Mouse (Mus musculus) CH12.LX (cell line): ENCODE results near the gene Grrp1.

Experiments used
- CHD1 ChIP-seq: IDR thresholded peaks from 2 replicates; pipeline ENCODE4 v1.6.1; 2012; ENCODE audit warnings: low read depth, low read length, improper control_type of control experiment, inconsistent platforms
- CTCF ChIP-seq, 2 experiments: IDR thresholded peaks in 1 of 2; conservative IDR thresholded peaks in 1 of 2; 2 replicates each; pipeline ENCODE4 v1.5.1; 2011 to 2012; ENCODE audit warnings: low read depth in 2 of 2, low read length in 2 of 2, improper control_type of control experiment in 1 of 2, inconsistent platforms in 1 of 2, mild to moderate bottlenecking in 1 of 2, moderate library complexity in 1 of 2
- E2F4 ChIP-seq: IDR thresholded peaks from 2 replicates; pipeline ENCODE4 v1.6.1; 2011; ENCODE audit warnings: low read depth, low read length, improper control_type of control experiment; ENCODE audit not compliant: insufficient replicate concordance
- EP300 ChIP-seq: IDR thresholded peaks from 2 replicates; pipeline ENCODE4 v1.6.1; 2011; ENCODE audit warnings: low read length, improper control_type of control experiment
- GABPA ChIP-seq: IDR thresholded peaks from 2 replicates; pipeline ENCODE4 v1.6.1; 2012; ENCODE audit warnings: low read depth, low read length, improper control_type of control experiment, inconsistent platforms; ENCODE audit not compliant: insufficient replicate concordance
- HCFC1 ChIP-seq: IDR thresholded peaks from 2 replicates; pipeline ENCODE4 v1.6.1; 2012; ENCODE audit warnings: low read depth, mild to moderate bottlenecking, inconsistent platforms, low read length, improper control_type of control experiment
- MAX ChIP-seq: IDR thresholded peaks from 2 replicates; pipeline ENCODE4 v1.6.1; 2011; ENCODE audit warnings: low read length, improper control_type of control experiment
- MAZ ChIP-seq: IDR thresholded peaks from 2 replicates; pipeline ENCODE4 v1.6.1; 2012; ENCODE audit warnings: low read depth, mild to moderate bottlenecking, inconsistent platforms, low read length, improper control_type of control experiment, moderate library complexity
- POLR2A ChIP-seq: IDR thresholded peaks from 2 replicates; pipeline ENCODE4 v1.6.1; 2011; ENCODE audit warnings: low read depth, mild to moderate bottlenecking, improper control_type of control experiment, low read length
- POLR2AphosphoS2 ChIP-seq: IDR thresholded peaks from 2 replicates; pipeline ENCODE4 v1.6.1; 2011; ENCODE audit warnings: low read depth, low read length, improper control_type of control experiment
- TBP ChIP-seq: conservative IDR thresholded peaks from 2 replicates; pipeline ENCODE4 v1.6.1; 2011; ENCODE audit warnings: low read depth, low read length, improper control_type of control experiment
- TCF12 ChIP-seq: IDR thresholded peaks from 2 replicates; pipeline ENCODE4 v1.6.1; 2014; ENCODE audit warnings: low read depth, mild to moderate bottlenecking, inconsistent platforms, low read length, improper control_type of control experiment
- ZKSCAN1 ChIP-seq: IDR thresholded peaks from 2 replicates; pipeline ENCODE4 v1.6.1; 2012; ENCODE audit warnings: low read depth, inconsistent platforms, low read length, improper control_type of control experiment, borderline replicate concordance
- ZNF384 ChIP-seq: IDR thresholded peaks from 2 replicates; pipeline ENCODE4 v1.6.1; 2012; ENCODE audit warnings: low read depth, low read length, improper control_type of control experiment, inconsistent platforms

DNA sequence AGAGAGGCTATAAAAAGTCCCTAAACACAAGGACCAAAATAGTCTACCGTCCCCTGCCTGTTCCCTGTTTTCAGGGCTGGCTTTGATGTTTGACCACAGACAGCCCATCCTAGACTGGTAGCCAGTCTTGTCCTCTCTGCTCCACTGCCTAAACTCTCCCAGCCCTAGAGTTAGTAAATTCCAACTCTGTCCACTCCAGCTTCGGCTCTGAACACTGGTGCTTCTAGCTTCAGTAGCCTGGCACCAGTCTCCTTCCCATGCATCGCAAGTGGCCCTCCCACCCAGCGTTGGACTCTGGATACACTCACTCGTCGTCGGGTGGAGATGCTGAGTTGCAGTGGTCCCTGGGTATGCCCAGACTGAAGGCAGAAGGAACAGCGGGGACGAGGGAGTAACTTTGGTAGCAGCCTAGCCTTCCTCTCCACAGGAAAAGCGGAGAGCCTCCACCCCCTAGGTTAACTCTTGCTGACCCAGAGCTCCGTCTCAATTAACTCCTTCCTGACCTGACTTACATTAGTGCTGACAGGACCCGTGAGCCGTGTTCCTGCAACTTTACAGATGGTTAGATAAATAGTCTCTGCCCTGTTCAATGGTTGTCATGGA is at the start of gene Grrp1:
- TF ChIP-seq GABPA, result no peak
- TF ChIP-seq CTCF (conservative IDR thresholded peaks at IDR 0.05 in 1 of 2, IDR thresholded peaks at IDR 0.05 in 1 of 2; ENCODE audit: low read depth in 2 of 2, low read length in 2 of 2), result no peak
- no peak for TF ChIP-seq CHD1
- TF ChIP-seq POLR2A, result no peak
- no peak for TF ChIP-seq MAZ
- no peak for TF ChIP-seq TCF12
- TF ChIP-seq ZNF384, result no peak
- TF ChIP-seq E2F4, result no peak
- TF ChIP-seq HCFC1, result no peak
- no peak for TF ChIP-seq ZKSCAN1
- TF ChIP-seq TBP, result no peak
- TF ChIP-seq MAX, result no peak
- TF ChIP-seq POLR2AphosphoS2, result no peak
- no peak for TF ChIP-seq EP300
